Mouse (Mus musculus) testis, postnatal 14 days (tissue): ENCODE measurements around the gene Serpina1b.
"Not testable (repeated sequence)": the region's sequence is repeated elsewhere in the genome, so short reads cannot be mapped to it uniquely, and the experiment has no call there.

Experiments
- DNase-seq: peaks from one replicate; pipeline ENCODE4 v3.0.0; 2021; ENCODE audit warnings: low spot score

Gene Serpina1b

GRCm38 (mm10) chr12:103830273-103830672, at the start of gene Serpina1b:
Serpina1b (minus strand) TSS chr12:103830373.
- DNase-seq, result not testable (repeated sequence)

- peak; percentile 3 for DNase-seq
These were observed 36.7 kb upstream of the Serpina1b start for GRCm38 (mm10) chr12:103866873-103867272.

- not testable (repeated sequence) for DNase-seq
These were observed 33.2 kb upstream of the Serpina1b start, which contains the start of gene Serpina1a for GRCm38 (mm10) chr12:103863101-103863974. Serpina1a (minus strand) TSS chr12:103863562.

GRCm38 (mm10) chr12:103860976-103861375, 30.8 kb upstream of the Serpina1b start:
- DNase-seq, result no peak

GRCm38 (mm10) chr12:103860571-103860970, 30.4 kb upstream of the Serpina1b start:
- not testable (repeated sequence) for DNase-seq

GRCm38 (mm10) chr12:103859584-103859983, 29.4 kb upstream of the Serpina1b start:
- not testable (repeated sequence) for DNase-seq

DNA sequence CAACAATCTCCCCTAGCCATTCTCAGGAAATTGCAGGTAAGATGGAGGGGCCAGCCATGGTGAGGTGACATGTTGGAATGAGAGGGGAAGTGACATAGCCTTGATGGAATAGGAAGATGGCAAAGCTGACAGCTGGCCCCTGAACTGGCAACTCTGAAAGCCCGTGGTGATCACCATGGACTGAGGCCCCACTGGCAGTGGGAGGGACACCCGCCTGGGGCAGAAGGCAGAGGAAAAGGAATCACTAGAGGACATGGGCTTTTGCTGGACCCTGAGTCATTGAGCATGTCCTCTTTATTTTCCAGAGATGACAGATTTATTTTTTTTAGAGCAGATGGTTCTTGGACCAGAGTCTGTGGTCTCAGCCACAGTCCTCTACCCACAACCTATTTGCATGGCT, 22.9 kb upstream of the Serpina1b start:
- DNase-seq, result not testable (repeated sequence)

- DNase-seq, result not testable (repeated sequence)
These were observed 2.4 kb downstream of the Serpina1b start for GRCm38 (mm10) chr12:103827661-103828372.

- not testable (repeated sequence) for DNase-seq
These were observed 6.3 kb downstream of the Serpina1b start for GRCm38 (mm10) chr12:103823826-103824225.

- DNase-seq, result not testable (repeated sequence)
These were observed 56.8 kb downstream of the Serpina1b start, which contains the start of gene Serpina1d for GRCm38 (mm10) chr12:103773246-103773851. Serpina1d (minus strand) TSS chr12:103773592.

- not testable (repeated sequence) for DNase-seq
These were observed 59.6 kb downstream of the Serpina1b start for GRCm38 (mm10) chr12:103770597-103770996.

DNA sequence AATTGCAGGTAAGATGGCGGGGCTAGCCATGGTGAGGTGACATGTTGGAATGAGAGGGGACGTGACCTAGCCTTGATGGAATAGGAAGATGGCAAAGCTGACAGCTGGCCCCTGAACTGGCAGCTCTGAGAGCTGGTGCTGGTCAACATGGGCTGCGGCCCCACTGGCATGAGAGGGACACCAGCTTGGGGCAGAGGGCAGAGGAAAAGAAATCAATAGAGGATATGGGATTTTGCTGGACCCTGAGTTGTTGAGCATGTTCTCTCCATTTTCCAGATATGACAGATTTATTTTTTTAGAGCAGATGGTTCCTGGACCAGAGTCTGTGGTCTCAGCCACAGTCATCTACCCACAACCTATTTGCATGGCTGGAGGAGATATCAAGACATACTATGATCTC, 67.1 kb downstream of the Serpina1b start:
- not testable (repeated sequence) for DNase-seq

- DNase-seq, result not testable (repeated sequence)
These were observed 69.9 kb downstream of the Serpina1b start for GRCm38 (mm10) chr12:103760316-103760715.

DNA sequence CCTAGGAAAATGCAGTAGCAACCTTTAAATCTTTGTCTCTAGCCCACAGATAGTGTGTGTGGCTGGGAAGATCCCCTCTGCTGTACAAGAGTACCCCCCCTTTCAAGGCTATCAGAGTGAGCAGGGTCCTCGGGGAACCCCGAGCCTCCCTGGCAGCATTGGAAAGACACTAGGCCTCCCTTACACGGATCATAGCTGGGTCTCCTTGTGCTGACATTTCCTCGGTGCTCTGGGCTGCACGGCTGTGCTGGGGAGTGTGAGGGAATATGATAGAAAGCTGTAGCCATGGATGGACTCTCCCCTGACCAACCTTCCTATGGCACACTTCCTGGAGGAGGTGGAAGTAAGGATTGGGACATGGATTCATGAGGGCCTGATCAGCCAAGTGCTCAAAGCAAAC, 84.2 kb downstream of the Serpina1b start:
- not testable (repeated sequence) for DNase-seq

DNA sequence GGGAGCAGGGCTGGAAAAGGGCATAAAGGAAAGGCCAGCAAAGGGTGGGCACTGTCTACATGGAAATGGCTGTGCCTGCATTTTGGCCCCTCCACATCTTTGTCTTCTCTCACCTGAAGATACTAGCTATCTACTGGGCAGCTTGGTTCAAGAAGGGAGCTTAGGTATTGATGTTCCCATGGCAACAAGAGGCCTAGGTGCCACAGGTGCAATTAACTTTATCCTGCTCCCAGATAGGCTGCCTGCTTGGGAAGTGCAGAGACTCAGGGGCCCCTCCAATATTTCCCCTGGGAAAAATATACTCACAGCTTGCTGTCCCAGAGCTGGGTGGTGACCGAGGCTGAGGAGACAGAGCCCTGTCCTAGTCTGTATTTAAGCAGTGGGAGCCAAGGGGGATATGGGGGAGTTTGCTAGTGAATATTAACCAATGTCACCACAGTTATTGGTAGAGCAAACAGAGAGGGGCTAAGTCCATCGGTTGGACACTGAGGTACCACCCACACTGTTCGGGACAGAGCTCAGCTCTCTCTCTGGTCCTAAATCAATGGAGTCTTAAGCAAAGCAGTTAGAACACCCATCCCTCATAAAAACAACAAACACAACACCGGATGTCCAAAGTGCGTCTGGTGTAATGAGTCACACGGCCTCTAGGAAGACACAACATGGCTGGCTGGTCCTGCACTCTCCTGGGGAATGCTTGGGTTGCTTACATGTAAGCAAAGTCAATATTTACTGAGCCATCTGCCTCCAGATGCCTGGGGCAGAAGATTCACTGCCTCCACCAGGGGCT, 92.2 kb downstream of the Serpina1b start:
- not testable (repeated sequence) for DNase-seq

DNA sequence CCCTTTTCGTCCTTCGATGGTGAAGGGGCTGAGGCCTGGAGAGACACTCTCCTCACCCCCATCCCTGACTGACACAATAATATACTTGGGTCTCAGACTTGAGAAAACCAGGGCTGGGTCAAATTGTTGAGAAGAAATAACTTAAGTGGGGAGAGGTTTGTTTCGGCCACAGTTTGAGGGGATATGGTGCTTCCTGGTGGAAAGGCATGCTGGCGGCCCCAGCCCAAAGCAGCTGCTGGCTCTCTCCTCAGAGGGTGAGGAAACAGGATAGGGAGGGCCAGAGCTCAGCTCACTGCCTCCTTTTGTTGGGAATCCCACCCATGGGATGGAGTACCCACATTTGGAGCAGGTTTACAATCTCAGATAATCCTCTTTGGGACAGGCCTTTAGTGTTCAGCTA, 94.6 kb downstream of the Serpina1b start:
- DNase-seq, result not testable (repeated sequence)

GRCm38 (mm10) chr12:103735101-103735500, 95.1 kb downstream of the Serpina1b start:
- DNase-seq, result not testable (repeated sequence)

DNA sequence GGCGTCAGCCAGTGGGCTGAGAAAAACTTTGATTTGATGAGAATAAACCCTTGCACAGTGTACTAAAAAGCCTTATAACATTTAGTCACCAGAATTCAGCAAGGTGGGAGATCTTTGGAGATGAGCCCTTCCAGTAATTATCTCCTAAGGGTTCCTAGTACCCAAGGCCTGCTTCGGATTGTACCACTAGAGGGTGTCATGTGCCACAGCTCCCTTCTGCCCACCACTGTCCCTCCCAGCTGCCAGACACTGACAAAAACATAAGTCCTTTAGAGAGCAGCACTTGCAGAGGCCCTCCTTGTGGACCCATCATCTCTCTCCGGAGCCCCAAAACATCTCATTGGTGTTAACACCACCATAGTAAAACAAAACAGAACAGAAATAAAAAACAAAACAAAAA, 118.6 kb downstream of the Serpina1b start:
- no peak for DNase-seq

DNA sequence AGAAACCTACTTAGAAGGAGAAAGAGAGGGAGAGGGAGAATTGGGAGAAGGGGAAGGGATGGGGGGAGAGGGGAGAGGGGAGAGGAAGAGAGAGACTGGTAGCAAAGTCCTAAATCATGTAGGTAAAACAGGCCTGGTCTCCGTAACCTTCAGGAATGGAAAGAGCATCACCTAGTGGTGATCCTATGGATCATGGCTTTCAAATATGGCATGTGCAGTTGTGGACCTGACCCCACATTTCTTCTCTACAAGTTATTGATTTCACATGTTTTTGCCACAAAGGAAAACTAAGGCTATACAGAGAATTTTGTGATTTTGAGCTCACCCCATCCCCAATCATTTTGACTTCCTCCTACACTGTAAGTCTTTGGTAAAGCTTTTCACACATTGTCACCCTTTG, 119.8 kb downstream of the Serpina1b start:
- DNase-seq, result no peak

DNA sequence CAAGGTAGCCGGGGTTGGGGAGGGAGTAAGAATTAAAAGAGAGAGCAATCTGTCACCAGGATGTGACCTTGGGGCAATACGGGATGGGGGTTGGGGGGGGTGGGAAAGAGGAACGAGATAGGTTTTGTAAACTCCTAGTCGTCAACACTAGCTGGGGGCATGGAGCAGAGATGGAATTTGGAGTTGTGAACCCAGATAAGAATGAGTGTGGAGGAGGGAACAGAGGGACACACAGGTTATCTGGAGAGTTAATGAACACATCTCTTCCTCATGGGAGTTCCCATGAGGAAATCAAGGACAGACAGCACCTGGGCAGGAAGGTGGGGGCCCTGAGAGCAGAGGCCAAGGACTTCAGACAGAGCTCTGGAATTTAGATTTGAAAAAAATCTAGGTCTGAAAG, 124.1 kb downstream of the Serpina1b start:
- no peak for DNase-seq

DNA sequence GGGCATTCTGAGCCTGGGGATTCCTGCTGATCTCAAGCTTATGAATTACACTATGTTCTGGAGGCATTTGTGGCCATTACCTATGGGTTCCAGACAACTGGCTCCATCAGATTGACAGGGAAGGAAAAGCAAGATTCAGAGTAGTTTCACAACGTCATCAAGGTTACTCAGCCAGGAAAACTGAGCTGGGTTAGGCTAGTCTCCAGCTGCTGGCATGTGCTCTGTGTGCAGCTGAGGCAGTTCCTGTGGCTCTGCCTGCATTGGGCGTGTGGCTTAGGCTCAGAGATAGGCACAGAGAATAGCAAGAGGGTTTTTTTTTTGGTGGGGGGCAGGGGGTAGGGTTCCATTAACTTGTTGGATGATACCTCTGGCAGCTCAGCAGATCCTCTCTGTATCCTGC, 124.6 kb downstream of the Serpina1b start:
- no peak for DNase-seq
